Mouse (Mus musculus) liver, embryonic 12.5 days (tissue): Measurements from ENCODE around the gene Lama4. TPM values are rescaled to one million over a fixed set of nuclear protein-coding genes. Genes with fewer than 3 reads are reported as not detected.

Experiments
- ATAC-seq: fragments of 200-750 bp; cut with Nextera tagmentation; 2 replicates; pipeline ENCODE4 v1.8.0; 2017; ENCODE audit warnings: moderate number of reproducible peaks, mild to moderate bottlenecking, moderate library complexity
- H3K27ac ChIP-seq: fragments of 300-500 bp; sonication (generic); 2 replicates; pipeline ENCODE4 v1.5.1; 2016; ENCODE audit warnings: mild to moderate bottlenecking
- H3K27me3 ChIP-seq: fragments of 300-500 bp; sonication (generic); replicated peaks from 2 replicates; pipeline ENCODE4 v1.6.1; 2016; ENCODE audit warnings: mild to moderate bottlenecking, moderate library complexity
- H3K36me3 ChIP-seq: fragments of 300-500 bp; sonication (generic); 2 replicates; pipeline ENCODE4 v1.6.1; 2016; ENCODE audit warnings: mild to moderate bottlenecking, moderate library complexity
- H3K4me1 ChIP-seq: fragments of 300-500 bp; sonication (generic); 2 replicates; pipeline ENCODE4 v1.6.1; 2016
- H3K4me2 ChIP-seq: fragments of 300-500 bp; sonication (generic); 2 replicates; pipeline ENCODE4 v1.6.1; 2016; ENCODE audit warnings: mild to moderate bottlenecking, moderate library complexity
- H3K4me3 ChIP-seq: fragments of 300-500 bp; sonication (generic); 2 replicates; pipeline ENCODE4 v1.5.1; 2016; ENCODE audit warnings: mild to moderate bottlenecking, moderate library complexity
- H3K9ac ChIP-seq: fragments of 300-500 bp; sonication (generic); 2 replicates; pipeline ENCODE4 v1.6.1; 2016; ENCODE audit warnings: mild to moderate bottlenecking, moderate library complexity
- H3K9me3 ChIP-seq: fragments of 300-500 bp; sonication (generic); replicated peaks from 2 replicates; pipeline ENCODE4 v1.6.1; 2016; ENCODE audit warnings: mild to moderate bottlenecking, moderate library complexity
- WGBS: fragments of 180-500 bp; shearing (Covaris S2); methylation state at CpG from one replicate; pipeline ENCODE4 v1.1.7; 2016; ENCODE audit not compliant: insufficient replicate concordance; 5-methylcytosine and 5-hydroxymethylcytosine counted together
- polyA plus RNA-seq: library from polyadenylated mRNA; unstranded; fragments of >200 nt; fragmentation: Nextera tagmentation; extraction: Ambion mirVana; gene quantifications from 2 replicates; pipeline ENCODE4 v1.2.1, GENCODE M21; 2016

Gene Lama4
- polyA plus RNA-seq, 1 experiment from 2014 or later = 2.8 TPM

GRCm38 (mm10) chr10:38972221-38972946 is 7.1 kb downstream of the Lama4 start:
- H3K27ac ChIP-seq = no peak overlapping the region
- 54% methylated on average over 7 of the region's 7 CpGs for WGBS
- no peaks in the 10 kb centered on the region for H3K27me3 ChIP-seq
- ATAC-seq = no peak
- H3K9me3 ChIP-seq = no peaks in the 10 kb centered on the region
- H3K36me3 ChIP-seq = no peaks in the 10 kb centered on the region
- no peak overlapping the region for H3K4me2 ChIP-seq
- no peak overlapping the region for H3K9ac ChIP-seq
- H3K4me1 ChIP-seq = no peaks in the 10 kb centered on the region
- no peak overlapping the region for H3K4me3 ChIP-seq

DNA sequence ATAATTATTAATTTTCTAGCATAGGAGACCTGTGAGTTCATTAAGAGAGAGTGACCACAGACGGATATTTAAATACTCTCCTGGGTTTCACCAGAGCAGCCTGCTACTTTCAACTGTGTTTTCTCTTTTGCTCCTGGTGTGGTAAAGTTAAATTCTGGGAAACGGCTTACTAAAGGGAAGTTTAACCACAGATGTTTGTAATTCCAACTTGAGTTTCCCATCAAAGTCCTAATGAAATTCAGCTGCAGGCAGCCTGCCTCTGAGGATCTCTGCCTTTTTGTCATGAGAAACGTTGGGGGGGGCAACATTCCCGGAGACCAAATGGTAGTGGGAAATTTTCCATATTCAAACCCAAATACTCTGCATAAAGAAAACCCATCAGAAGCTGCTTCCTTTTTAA is 7.7 kb downstream of the Lama4 start:
- 47% methylated on average over 4 of the region's 4 CpGs for WGBS
- H3K4me3 ChIP-seq = no peak overlapping the region
- H3K4me1 ChIP-seq = no peaks in the 10 kb centered on the region
- H3K4me2 ChIP-seq = no peak overlapping the region
- H3K36me3 ChIP-seq = no peaks in the 10 kb centered on the region
- no peak for ATAC-seq
- no peaks in the 10 kb centered on the region for H3K27me3 ChIP-seq
- H3K27ac ChIP-seq = no peak overlapping the region
- no peak overlapping the region for H3K9ac ChIP-seq
- no peaks in the 10 kb centered on the region for H3K9me3 ChIP-seq

GRCm38 (mm10) chr10:38978195-38978594 is 12.9 kb downstream of the Lama4 start:
- no peak overlapping the region for H3K9ac ChIP-seq
- 54% methylated on average over 1 of the region's 1 CpGs for WGBS
- H3K4me3 ChIP-seq = no peak overlapping the region
- H3K4me1 ChIP-seq = no peaks in the 10 kb centered on the region
- no peak overlapping the region for H3K4me2 ChIP-seq
- H3K27ac ChIP-seq = no peak overlapping the region
- no peaks in the 10 kb centered on the region for H3K9me3 ChIP-seq
- no peak for ATAC-seq
- H3K27me3 ChIP-seq = no peaks in the 10 kb centered on the region
- H3K36me3 ChIP-seq = no peaks in the 10 kb centered on the region

DNA sequence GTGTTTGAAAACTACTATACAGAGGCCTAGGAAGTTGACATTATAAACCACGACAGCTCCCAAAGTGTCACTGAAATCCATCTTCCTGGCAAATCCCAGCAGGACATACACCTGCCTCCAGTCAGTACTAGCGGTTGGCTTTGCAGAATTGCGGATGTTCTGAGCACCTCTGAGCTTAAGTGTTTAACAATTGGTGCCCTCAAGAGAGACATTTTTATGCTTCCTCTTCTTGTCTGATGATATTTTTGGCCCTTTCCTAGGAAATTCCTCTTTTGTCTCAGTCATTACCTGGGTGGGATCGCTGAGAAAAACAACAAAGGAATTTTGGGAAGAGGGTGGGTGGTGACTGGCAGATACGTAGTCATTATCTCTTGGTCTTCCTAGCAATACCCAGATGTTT is 14.4 kb downstream of the Lama4 start:
- Histone ChIP-seq H3K4me2 (no peak overlapping the region), H3K9me3 (no peaks in the 10 kb centered on the region), H3K9ac (no peak overlapping the region), H3K27me3 (no peaks in the 10 kb centered on the region), H3K4me3 (no peak overlapping the region), H3K27ac (no peak overlapping the region), H3K4me1 (no peaks in the 10 kb centered on the region), H3K36me3 (no peaks in the 10 kb centered on the region)
- no peak for ATAC-seq
- WGBS = 57% methylated on average over 5 of the region's 5 CpGs

DNA sequence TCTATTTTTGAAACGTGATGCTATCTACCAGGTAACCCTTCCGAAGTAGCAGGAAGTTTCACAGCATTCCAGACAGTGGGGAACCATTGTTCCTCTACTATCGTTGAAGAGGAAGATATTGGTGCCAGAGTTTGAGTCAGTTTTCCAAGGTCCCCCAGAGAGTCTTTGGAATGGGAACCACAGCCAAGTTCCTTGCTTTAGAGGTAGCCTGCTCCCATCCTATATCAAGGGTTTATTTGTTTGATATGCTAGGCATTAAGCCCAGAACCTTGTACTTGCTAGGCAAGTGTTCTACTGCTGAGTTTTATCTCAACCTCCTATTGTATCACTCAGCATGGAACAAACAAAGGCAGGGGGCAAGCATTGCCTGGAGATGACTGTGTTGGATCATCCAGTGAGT is 15.7 kb downstream of the Lama4 start:
- Histone ChIP-seq H3K9me3 (no peaks in the 10 kb centered on the region), H3K27ac (no peak overlapping the region), H3K4me1 (no peaks in the 10 kb centered on the region), H3K4me2 (no peak overlapping the region), H3K9ac (no peak overlapping the region), H3K4me3 (no peak overlapping the region), H3K27me3 (no peaks in the 10 kb centered on the region), H3K36me3 (no peaks in the 10 kb centered on the region)
- WGBS = 35% methylated on average over 3 of the region's 3 CpGs
- ATAC-seq = no peak

- 63% methylated on average over 4 of the region's 4 CpGs for WGBS
- Histone ChIP-seq H3K27me3 (no peaks in the 10 kb centered on the region), H3K9ac (no peak overlapping the region), H3K36me3 (no peaks in the 10 kb centered on the region), H3K4me3 (no peak overlapping the region), H3K4me2 (no peak overlapping the region), H3K4me1 (no peaks in the 10 kb centered on the region), H3K27ac (no peak overlapping the region), H3K9me3 (no peaks in the 10 kb centered on the region)
- ATAC-seq = no peak
Measured at GRCm38 (mm10) chr10:38984358-38985075, 19.2 kb downstream of the Lama4 start.

DNA sequence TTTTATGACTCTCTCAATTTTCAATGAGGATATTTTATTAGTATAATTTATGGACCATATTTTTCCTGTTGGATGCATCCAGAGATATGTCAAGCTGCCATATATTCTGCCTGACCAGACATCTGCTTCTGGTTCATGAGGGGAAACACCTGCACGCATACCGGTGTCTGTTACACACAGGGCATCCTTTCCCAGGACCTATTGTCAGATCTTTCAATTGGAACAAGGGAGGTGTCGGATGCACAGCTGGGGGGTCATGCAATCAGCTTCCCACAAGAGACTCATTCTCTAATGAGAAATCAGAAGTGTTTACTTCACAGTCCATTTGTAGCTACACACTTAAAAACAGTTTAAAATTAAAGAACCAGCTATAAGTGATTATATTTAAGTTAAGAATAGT is 20.7 kb downstream of the Lama4 start:
- Histone ChIP-seq H3K4me2 (no peak overlapping the region), H3K4me1 (no peaks in the 10 kb centered on the region), H3K9ac (no peak overlapping the region), H3K36me3 (no peaks in the 10 kb centered on the region), H3K9me3 (no peaks in the 10 kb centered on the region), H3K27ac (no peak overlapping the region), H3K4me3 (no peak overlapping the region), H3K27me3 (no peaks in the 10 kb centered on the region)
- WGBS = 64% methylated on average over 3 of the region's 3 CpGs
- ATAC-seq = no peak

DNA sequence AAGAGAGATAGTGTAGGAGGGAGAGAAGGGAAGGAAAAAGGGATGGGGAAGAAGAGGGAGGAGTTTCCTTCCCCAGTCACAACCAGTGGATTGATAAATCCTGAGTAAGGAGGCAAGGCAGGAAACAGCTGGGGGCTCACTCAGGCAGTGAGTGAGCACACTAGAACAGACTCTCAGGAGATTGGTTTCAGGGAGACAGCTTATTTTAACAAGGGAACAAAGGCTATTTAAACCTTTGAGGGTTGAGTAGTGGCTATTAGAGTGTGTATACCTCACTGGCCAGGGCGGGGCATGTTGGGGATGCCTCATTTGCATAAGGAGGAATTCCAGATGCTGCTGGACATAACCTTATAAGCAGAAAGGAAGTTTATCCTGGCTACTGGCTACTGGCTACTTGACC is 27.5 kb downstream of the Lama4 start:
- Histone ChIP-seq H3K27ac (no peak overlapping the region), H3K4me1 (no peaks in the 10 kb centered on the region), H3K9ac (no peak overlapping the region), H3K9me3 (no peaks in the 10 kb centered on the region), H3K36me3 (no peaks in the 10 kb centered on the region), H3K4me2 (no peak overlapping the region), H3K4me3 (no peak overlapping the region), H3K27me3 (no peaks in the 10 kb centered on the region)
- no peak for ATAC-seq
- 73% methylated on average over 1 of the region's 1 CpGs for WGBS

- H3K36me3 ChIP-seq = no peaks in the 10 kb centered on the region
- no peak overlapping the region for H3K4me2 ChIP-seq
- WGBS = 70% methylated on average over 2 of the region's 2 CpGs
- no peak overlapping the region for H3K4me3 ChIP-seq
- H3K27ac ChIP-seq = no peak overlapping the region
- ATAC-seq = no peak
- no peaks in the 10 kb centered on the region for H3K27me3 ChIP-seq
- H3K4me1 ChIP-seq = no peaks in the 10 kb centered on the region
- no peaks in the 10 kb centered on the region for H3K9me3 ChIP-seq
- no peak overlapping the region for H3K9ac ChIP-seq
Measured at GRCm38 (mm10) chr10:38993632-38994424, 28.5 kb downstream of the Lama4 start.

DNA sequence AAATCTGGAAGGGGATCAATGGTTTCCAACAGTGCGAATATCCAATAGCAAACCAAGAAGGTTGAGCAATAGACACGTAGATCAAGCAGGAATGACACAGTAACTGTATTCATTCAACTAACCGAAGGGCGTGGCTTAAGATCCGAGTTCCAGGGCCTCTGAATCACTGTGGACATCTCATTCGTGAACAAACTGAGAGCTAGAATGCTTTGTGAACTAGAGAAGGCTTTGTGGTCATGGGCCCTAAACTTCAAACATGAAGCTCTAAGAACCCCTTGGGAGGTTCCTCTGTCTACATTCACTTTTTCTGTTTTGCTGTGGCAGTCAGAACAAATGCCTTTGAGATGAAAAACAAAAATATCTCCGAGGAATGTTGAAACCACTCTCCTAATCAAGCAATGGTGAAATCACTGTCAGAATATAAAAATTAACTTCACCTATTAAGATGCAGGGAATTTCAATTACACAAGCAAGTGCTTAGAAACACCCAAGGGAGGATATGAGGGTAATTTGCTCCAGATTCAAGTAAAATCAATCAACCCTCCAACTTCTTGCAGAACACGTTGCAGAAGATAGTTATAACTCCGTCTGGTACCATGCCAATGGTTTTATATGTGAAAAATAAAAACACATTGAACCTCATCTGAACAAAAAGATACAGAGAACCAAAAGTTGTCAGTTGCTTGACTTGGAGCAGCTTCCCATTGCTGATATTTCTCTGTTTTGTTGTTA is 29.6 kb downstream of the Lama4 start:
- Histone ChIP-seq H3K9me3 (no peaks in the 10 kb centered on the region), H3K27me3 (no peaks in the 10 kb centered on the region), H3K4me3 (no peak overlapping the region), H3K4me2 (no peak overlapping the region), H3K4me1 (no peaks in the 10 kb centered on the region), H3K27ac (no peak overlapping the region), H3K36me3 (no peaks in the 10 kb centered on the region), H3K9ac (no peak overlapping the region)
- no peak for ATAC-seq
- 69% methylated on average over 9 of the region's 9 CpGs for WGBS

DNA sequence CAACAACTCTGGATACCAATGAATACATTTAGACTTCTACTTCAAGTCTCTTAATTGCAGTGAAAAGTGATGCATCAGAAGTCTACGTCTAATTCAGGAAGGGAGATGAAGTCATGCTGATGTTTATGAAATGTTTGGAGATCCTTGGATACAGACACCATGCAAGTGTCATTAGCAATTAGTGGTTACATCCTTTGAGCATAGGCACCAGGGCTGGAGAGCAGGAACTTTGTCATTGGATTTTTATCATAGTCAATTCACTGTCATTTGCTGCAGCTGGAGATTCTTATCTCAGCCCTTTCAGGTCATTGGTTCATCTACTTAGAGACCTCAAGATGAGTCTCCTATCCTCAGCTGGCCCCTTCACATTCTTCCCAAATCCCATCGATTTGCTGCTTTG is 30.6 kb downstream of the Lama4 start:
- Histone ChIP-seq H3K9ac (no peak overlapping the region), H3K27me3 (no peaks in the 10 kb centered on the region), H3K27ac (no peak overlapping the region), H3K4me2 (no peak overlapping the region), H3K9me3 (no peaks in the 10 kb centered on the region), H3K36me3 (no peaks in the 10 kb centered on the region), H3K4me3 (no peak overlapping the region), H3K4me1 (no peaks in the 10 kb centered on the region)
- no peak for ATAC-seq
- WGBS = 67% methylated on average over 2 of the region's 2 CpGs

GRCm38 (mm10) chr10:39000951-39001350 is 35.6 kb downstream of the Lama4 start:
- H3K36me3 ChIP-seq = no peaks in the 10 kb centered on the region
- 59% methylated on average over 4 of the region's 4 CpGs for WGBS
- H3K9me3 ChIP-seq = no peaks in the 10 kb centered on the region
- no peak overlapping the region for H3K4me2 ChIP-seq
- H3K4me1 ChIP-seq = no peaks in the 10 kb centered on the region
- H3K4me3 ChIP-seq = no peak overlapping the region
- H3K27me3 ChIP-seq = no peaks in the 10 kb centered on the region
- no peak overlapping the region for H3K9ac ChIP-seq
- H3K27ac ChIP-seq = no peak overlapping the region
- no peak for ATAC-seq
